Mouse (Mus musculus) MEL (cell line): Measurements from ENCODE around the gene Pigr. TPM values are rescaled to one million over a fixed set of nuclear protein-coding genes. Genes with fewer than 3 reads are reported as not detected.

Source experiments
- DNase-seq: peaks from one replicate; pipeline ENCODE4 v3.0.0; 2011; ENCODE audit warnings: low read depth, low spot score
- H3K27ac ChIP-seq: 2 replicates; pipeline ENCODE4 v1.5.1; 2012; ENCODE audit warnings: low read depth, mild to moderate bottlenecking, control low read depth, low read length, moderate library complexity; ENCODE audit not compliant: control insufficient read depth
- H3K27me3 ChIP-seq, 2 experiments: fragments of 150-350 bp in 1 of 2; sonication (generic) in 1 of 2; 2 replicates each; pipeline ENCODE4 v1.6.1; 2012; ENCODE audit warnings: low read length in 2 of 2, mild to moderate bottlenecking in 2 of 2, improper control_type of control experiment in 1 of 2, moderate library complexity in 1 of 2; ENCODE audit not compliant: insufficient read depth in 2 of 2, control insufficient read depth in 1 of 2
- H3K36me3 ChIP-seq, 2 experiments: 2 replicates each; pipeline ENCODE4 v1.6.1; 2012 to 2014; ENCODE audit warnings: low read length in 2 of 2, improper control_type of control experiment in 1 of 2, inconsistent platforms in 1 of 2, mild to moderate bottlenecking in 1 of 2; ENCODE audit not compliant: insufficient read depth in 2 of 2, control insufficient read depth in 1 of 2
- H3K4me1 ChIP-seq, 2 experiments: fragments of 150-350 bp in 1 of 2; sonication (generic) in 1 of 2; 2 replicates each; pipeline ENCODE4 v1.6.1; 2012; ENCODE audit warnings: low read length in 2 of 2, improper control_type of control experiment in 1 of 2, mild to moderate bottlenecking in 1 of 2; ENCODE audit not compliant: insufficient read depth in 2 of 2, control insufficient read depth in 1 of 2
- H3K4me3 ChIP-seq, 2 experiments: fragments of 150-350 bp in 1 of 2; sonication (generic) in 1 of 2; 2 replicates each; pipeline ENCODE4 v1.5.1; 2012; ENCODE audit warnings: low read depth in 2 of 2, low read length in 2 of 2, mild to moderate bottlenecking in 2 of 2, moderate library complexity in 2 of 2, control low read depth in 1 of 2, improper control_type of control experiment in 1 of 2; ENCODE audit not compliant: control insufficient read depth in 1 of 2, insufficient read depth in 1 of 2
- H3K79me2 ChIP-seq: 2 replicates; pipeline ENCODE4 v1.6.1; 2012; ENCODE audit warnings: mild to moderate bottlenecking, low read length, moderate library complexity; ENCODE audit not compliant: control insufficient read depth, poor library complexity, insufficient read depth
- H3K9ac ChIP-seq: 2 replicates; pipeline ENCODE4 v1.6.1; 2012; ENCODE audit warnings: low read depth, mild to moderate bottlenecking, control low read depth, low read length, moderate library complexity; ENCODE audit not compliant: control insufficient read depth, poor library complexity, severe bottlenecking
- H3K9me3 ChIP-seq: fragments of 150-350 bp; sonication (generic); replicated peaks from 2 replicates; pipeline ENCODE4 v1.6.1; 2012; ENCODE audit warnings: mild to moderate bottlenecking, low read length, improper control_type of control experiment, moderate library complexity; ENCODE audit not compliant: insufficient read depth
- BHLHE40 ChIP-seq: IDR thresholded peaks from 2 replicates; pipeline ENCODE4 v1.6.1; 2012; ENCODE audit warnings: low read depth, mild to moderate bottlenecking, inconsistent platforms, low read length, improper control_type of control experiment, borderline replicate concordance
- CHD1 ChIP-seq: IDR thresholded peaks from 2 replicates; pipeline ENCODE4 v1.6.1; 2012; ENCODE audit warnings: low read depth, mild to moderate bottlenecking, inconsistent platforms, low read length, improper control_type of control experiment
- E2F4 ChIP-seq: IDR thresholded peaks from 2 replicates; pipeline ENCODE4 v1.6.1; 2011; ENCODE audit warnings: low read depth, low read length, improper control_type of control experiment, borderline replicate concordance
- EP300 ChIP-seq, 2 experiments: IDR thresholded peaks; 2 replicates each; pipeline ENCODE4 v1.6.1; 2011; ENCODE audit warnings: improper control_type of control experiment in 2 of 2, low read length in 2 of 2, low read depth in 1 of 2, mild to moderate bottlenecking in 1 of 2
- ETS1 ChIP-seq: IDR thresholded peaks from 2 replicates; pipeline ENCODE4 v1.6.1; 2012; ENCODE audit warnings: low read depth, mild to moderate bottlenecking, inconsistent platforms, low read length, improper control_type of control experiment, moderate library complexity
- GABPA ChIP-seq: IDR thresholded peaks from 2 replicates; pipeline ENCODE4 v1.6.1; 2012; ENCODE audit warnings: low read depth, mild to moderate bottlenecking, inconsistent platforms, low read length, improper control_type of control experiment, moderate library complexity
- GATA1 ChIP-seq: IDR thresholded peaks from 2 replicates; pipeline ENCODE4 v1.6.1; 2011; ENCODE audit warnings: low read depth, low read length, improper control_type of control experiment
- HCFC1 ChIP-seq: IDR thresholded peaks from 2 replicates; pipeline ENCODE4 v1.6.1; 2012; ENCODE audit warnings: low read depth, mild to moderate bottlenecking, inconsistent platforms, low read length, improper control_type of control experiment, moderate library complexity
- KAT2A ChIP-seq: conservative IDR thresholded peaks from 2 replicates; pipeline ENCODE4 v1.6.1; 2012; ENCODE audit warnings: low read depth, low read length, improper control_type of control experiment, inconsistent platforms
- MAFK ChIP-seq: IDR thresholded peaks from 2 replicates; pipeline ENCODE4 v1.6.1; 2011; ENCODE audit warnings: low read depth, mild to moderate bottlenecking, low read length, improper control_type of control experiment, borderline replicate concordance
- MAX ChIP-seq: IDR thresholded peaks from 2 replicates; pipeline ENCODE4 v1.6.1; 2011; ENCODE audit warnings: low read length, improper control_type of control experiment
- MAZ ChIP-seq: IDR thresholded peaks from 2 replicates; pipeline ENCODE4 v1.6.1; 2012; ENCODE audit warnings: low read depth, mild to moderate bottlenecking, inconsistent platforms, low read length, improper control_type of control experiment
- MEF2A ChIP-seq: IDR thresholded peaks from 2 replicates; pipeline ENCODE4 v1.6.1; 2014; ENCODE audit warnings: low read depth, mild to moderate bottlenecking, inconsistent platforms, low read length, improper control_type of control experiment; ENCODE audit not compliant: poor library complexity, insufficient replicate concordance, severe bottlenecking; ENCODE audit errors: extremely low read depth
- MXI1 ChIP-seq: IDR thresholded peaks from 2 replicates; pipeline ENCODE4 v1.6.1; 2011; ENCODE audit warnings: mild to moderate bottlenecking, low read depth, low read length, improper control_type of control experiment
- MYB ChIP-seq: IDR thresholded peaks from 2 replicates; pipeline ENCODE4 v1.6.1; 2011; ENCODE audit warnings: mild to moderate bottlenecking, low read depth, low read length, improper control_type of control experiment
- MYC ChIP-seq: IDR thresholded peaks from 2 replicates; pipeline ENCODE4 v1.6.1; 2011; ENCODE audit warnings: low read depth, mild to moderate bottlenecking, low read length, improper control_type of control experiment, moderate library complexity
- NRF1 ChIP-seq: IDR thresholded peaks from 2 replicates; pipeline ENCODE4 v1.6.1; 2014; ENCODE audit warnings: low read depth, mild to moderate bottlenecking, inconsistent platforms, low read length, improper control_type of control experiment, moderate library complexity; ENCODE audit not compliant: poor library complexity, insufficient read depth, severe bottlenecking
- POLR2AphosphoS2 ChIP-seq: IDR thresholded peaks from 2 replicates; pipeline ENCODE4 v1.6.1; 2011; ENCODE audit warnings: low read length, improper control_type of control experiment
- POLR2AphosphoS5 ChIP-seq: IDR thresholded peaks from 2 replicates; pipeline ENCODE4 v1.6.1; 2012; ENCODE audit warnings: low read depth, borderline replicate concordance, mild to moderate bottlenecking, inconsistent platforms, low read length, moderate library complexity, mixed read lengths
- RCOR1 ChIP-seq: IDR thresholded peaks from 2 replicates; pipeline ENCODE4 v1.6.1; 2012; ENCODE audit warnings: low read depth, mild to moderate bottlenecking, inconsistent platforms, low read length, improper control_type of control experiment
- TAL1 ChIP-seq: IDR thresholded peaks from 2 replicates; pipeline ENCODE4 v1.6.1; 2012; ENCODE audit warnings: mild to moderate bottlenecking, inconsistent platforms, low read length, moderate library complexity, mixed read lengths
- TBP ChIP-seq: IDR thresholded peaks from 2 replicates; pipeline ENCODE4 v1.8.0; 2011; ENCODE audit warnings: low read depth, low read length, improper control_type of control experiment
- TCF12 ChIP-seq: IDR thresholded peaks from 2 replicates; pipeline ENCODE4 v1.6.1; 2014; ENCODE audit warnings: low read depth, mild to moderate bottlenecking, inconsistent platforms, low read length, improper control_type of control experiment, moderate library complexity
- USF1 ChIP-seq: IDR thresholded peaks from 2 replicates; pipeline ENCODE4 v1.6.1; 2014; ENCODE audit warnings: low read depth, mild to moderate bottlenecking, inconsistent platforms, low read length, improper control_type of control experiment, moderate library complexity
- USF2 ChIP-seq, 2 experiments: IDR thresholded peaks; 2 replicates each; pipeline ENCODE4 v1.6.1; 2011 to 2012; ENCODE audit warnings: improper control_type of control experiment in 2 of 2, low read length in 2 of 2, borderline replicate concordance in 1 of 2, inconsistent platforms in 1 of 2, low read depth in 1 of 2, mild to moderate bottlenecking in 1 of 2; ENCODE audit not compliant: insufficient read depth in 1 of 2
- ZKSCAN1 ChIP-seq: IDR thresholded peaks from 2 replicates; pipeline ENCODE4 v1.6.1; 2012; ENCODE audit warnings: low read depth, mild to moderate bottlenecking, inconsistent platforms, low read length, improper control_type of control experiment, moderate library complexity
- ZMIZ1 ChIP-seq: IDR thresholded peaks from 2 replicates; pipeline ENCODE4 v1.6.1; 2012; ENCODE audit warnings: low read depth, mild to moderate bottlenecking, inconsistent platforms, low read length, improper control_type of control experiment, moderate library complexity
- polyA plus RNA-seq, 2 experiments: library from polyadenylated mRNA; stranded (reverse) in 1 of 2; unstranded in 1 of 2; fragments of >175 nt in 1 of 2; fragments of >200 nt in 1 of 2; gene quantifications; 2 replicates each; pipeline versions ENCODE4 v1.2.1 to v1.2.4; 2012; ENCODE audit warnings: low replicate concordance in 2 of 2, low read depth in 1 of 2; ENCODE audit not compliant: insufficient read length in 2 of 2, insufficient read depth in 1 of 2, missing spikeins in 1 of 2
- total RNA-seq: library from RNA; depleted of rRNA; stranded (reverse); fragments of 300-350 nt; gene quantifications from 2 replicates; pipeline ENCODE4 v1.2.3, GENCODE M21; 2012

The Pigr gene
- total and polyA plus RNA-seq, 3 experiments: not detected

GRCm38 (mm10) chr1:130850405-130850804, 23.9 kb downstream of the Pigr start:
- H3K9me3 ChIP-seq: no peaks in the 10 kb centered on the region
- no peaks in the 10 kb centered on the region for H3K79me2 ChIP-seq
- H3K36me3 ChIP-seq: no peaks in the 10 kb centered on the region
- H3K9ac ChIP-seq: no peak overlapping the region
- peaks cover 7 to 8% of the 10 kb centered on the region in 2 experiments for H3K27me3 ChIP-seq
- no peak overlapping the region for H3K27ac ChIP-seq
- DNase-seq: no peak
- no peaks in the 10 kb centered on the region for H3K4me1 ChIP-seq
- TF ChIP-seq MAZ: no peak
- TF ChIP-seq ZMIZ1: no peak
- TF ChIP-seq ZKSCAN1: no peak
- no peak for TF ChIP-seq TBP
- TF ChIP-seq MYC: no peak
- no peak for TF ChIP-seq EP300 (IDR thresholded peaks at IDR 0.05; ENCODE audit: low read depth in 1 of 2, low read length in 2 of 2)
- no peak for TF ChIP-seq E2F4
- TF ChIP-seq BHLHE40: no peak
- no peak for TF ChIP-seq HCFC1
- TF ChIP-seq GATA1: no peak
- no peak for TF ChIP-seq KAT2A
- no peak for TF ChIP-seq POLR2AphosphoS5
- TF ChIP-seq USF1: no peak
- no peak for TF ChIP-seq ETS1
- TF ChIP-seq NRF1: no peak
- no peak for TF ChIP-seq TCF12
- no peak overlapping the region for H3K4me3 ChIP-seq

GRCm38 (mm10) chr1:130854819-130855218, 28.3 kb downstream of the Pigr start:
- Histone ChIP-seq H3K79me2 (no peaks in the 10 kb centered on the region), H3K9ac (no peak overlapping the region), H3K27me3 (peaks cover 12 to 15% of the 10 kb centered on the region in 2 experiments), H3K36me3 (no peaks in the 10 kb centered on the region), H3K4me1 (no peaks in the 10 kb centered on the region), H3K27ac (no peak overlapping the region), H3K4me3 (no peak overlapping the region), H3K9me3 (no peaks in the 10 kb centered on the region)
- TF ChIP-seq GABPA (no peak), ZMIZ1 (no peak), KAT2A (no peak), USF2 (IDR thresholded peaks at IDR 0.05; ENCODE audit: borderline replicate concordance in 1 of 2, insufficient read depth in 1 of 2, low read depth in 1 of 2, low read length in 2 of 2) (no peak), RCOR1 (no peak), TAL1 (no peak), MAFK (no peak), POLR2AphosphoS2 (no peak), POLR2AphosphoS5 (no peak), MYB (no peak), CHD1 (no peak), ZKSCAN1 (no peak), MAX (no peak), ETS1 (no peak), BHLHE40 (no peak), MXI1 (no peak), MEF2A (no peak)
- no peak for DNase-seq
